Mouse (Mus musculus): ENCODE results near the gene Zfp791. TPM values are rescaled to one million over a fixed set of nuclear protein-coding genes. Genes with fewer than 3 reads are reported as not detected.

Gene Zfp791
- total and polyA plus RNA-seq, 3 experiments = 1.00 to 2.6 (median 1.6) TPM

DNA sequence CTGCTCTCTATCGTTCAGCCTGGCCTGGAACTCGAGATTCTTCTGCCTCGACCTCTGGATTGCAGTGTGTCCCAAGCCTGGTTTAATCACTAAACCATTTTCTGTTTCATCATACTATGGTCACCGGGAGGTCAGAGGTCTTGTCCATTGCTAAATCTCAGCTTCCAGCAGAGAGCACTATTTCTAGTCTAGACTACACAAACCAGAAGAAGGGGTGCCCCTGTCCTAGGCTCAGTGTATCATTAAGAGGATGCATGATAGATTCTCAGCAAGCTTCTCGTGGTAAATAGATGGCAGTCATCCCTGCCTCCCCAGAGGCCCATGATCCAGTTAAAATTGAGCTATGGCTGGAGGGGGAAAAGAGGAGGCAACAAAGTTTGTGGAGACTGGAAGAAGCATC is 51.9 kb downstream of the Zfp791 start:
- Histone ChIP-seq H3K27ac (peak overlapping the region; percentile 97), H3K4me3 (no peak overlapping the region; the same call in 1 of the 2 replicates), H3K9ac (ENCODE audit: low read depth, low read length) (no peak overlapping the region), H3K79me2 (replicated peaks; ENCODE audit: control insufficient read depth, insufficient read depth, low read length) (no peaks in the 10 kb centered on the region), H3K4me1 (ENCODE audit: control insufficient read depth, insufficient read depth, low read length) (peaks cover 5% of the 10 kb centered on the region), H3K27me3 (ENCODE audit: control insufficient read depth, insufficient read depth, low read length) (no peaks in the 10 kb centered on the region), H3K36me3 (ENCODE audit: control insufficient read depth, insufficient read depth, low read length) (no peaks in the 10 kb centered on the region)
- 82% methylated on average over 5 of the region's 5 CpGs for WGBS
- intact Hi-C loops (cut with DNase I) = loop anchor here (1.0 to 10.0 kb wide), 4 partner anchors 11 to 484 kb away; partner anchors contain the start of genes 4921524J17Rik, Dnaja2, Fbxw9 and Tnpo2
- no peak for DNase-seq
- TF ChIP-seq CTCF (IDR thresholded peaks at IDR 0.05) = no peak
- no peak for TF ChIP-seq POLR2A (IDR thresholded peaks at IDR 0.05; ENCODE audit: insufficient read depth, low read depth, low read length)
- no peak for TF ChIP-seq EP300 (IDR thresholded peaks at IDR 0.05; ENCODE audit: insufficient read depth, low read depth, low read length)

DNA sequence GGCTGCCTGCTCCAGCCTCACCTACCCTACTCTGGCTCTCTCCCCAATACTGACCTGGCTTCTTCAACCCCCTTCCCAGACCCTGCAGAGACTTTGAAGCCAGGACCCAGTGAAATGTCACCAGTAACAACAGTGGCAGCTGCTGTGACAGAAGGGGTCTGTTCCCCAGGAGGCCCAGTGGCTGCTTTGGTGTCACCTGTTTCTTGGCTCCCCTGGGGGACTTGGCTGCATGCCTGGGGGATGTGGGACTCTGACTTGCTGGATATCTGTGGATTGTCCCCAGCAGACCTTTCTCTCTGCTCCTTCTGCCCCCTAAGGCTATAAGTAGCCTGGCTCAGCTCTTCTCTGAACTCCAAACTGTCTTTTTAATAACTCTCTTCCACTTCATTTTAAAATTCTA is 54.9 kb downstream of the Zfp791 start, which contains the start of gene Gm5741:
Gm5741 (minus strand) TSS at position 1 of the 400 bp plus-strand sequence.
- Histone ChIP-seq H3K36me3 (ENCODE audit: control insufficient read depth, insufficient read depth, low read length) (no peaks in the 10 kb centered on the region), H3K4me1 (ENCODE audit: control insufficient read depth, insufficient read depth, low read length) (peaks cover 5% of the 10 kb centered on the region), H3K27ac (no peak within 1 kb of the TSS), H3K27me3 (ENCODE audit: control insufficient read depth, insufficient read depth, low read length) (no peaks in the 10 kb centered on the region), H3K79me2 (replicated peaks; ENCODE audit: control insufficient read depth, insufficient read depth, low read length) (no peaks in the 10 kb centered on the region), H3K4me3 (no peak within 1 kb of the TSS), H3K9ac (ENCODE audit: low read depth, low read length) (no peak within 1 kb of the TSS)
- DNase-seq = no peak
- intact Hi-C loops (cut with DNase I) = no loop called here
- no peak for TF ChIP-seq POLR2A (IDR thresholded peaks at IDR 0.05; ENCODE audit: insufficient read depth, low read depth, low read length)
- no peak for TF ChIP-seq EP300 (IDR thresholded peaks at IDR 0.05; ENCODE audit: insufficient read depth, low read depth, low read length)
- TF ChIP-seq CTCF (IDR thresholded peaks at IDR 0.05) = no peak

GRCm38 (mm10) chr8:85067155-85067554 is 55.7 kb downstream of the Zfp791 start:
- no peak overlapping the region for H3K27ac ChIP-seq
- TF ChIP-seq CTCF (IDR thresholded peaks at IDR 0.05) (no peak), EP300 (IDR thresholded peaks at IDR 0.05; ENCODE audit: insufficient read depth, low read depth, low read length) (no peak), POLR2A (IDR thresholded peaks at IDR 0.05; ENCODE audit: insufficient read depth, low read depth, low read length) (no peak)
- intact Hi-C loops (cut with DNase I) = no loop called here
- DNase-seq = no peak
- H3K9ac ChIP-seq (ENCODE audit: low read depth, low read length) = no peak overlapping the region
- H3K4me1 ChIP-seq (ENCODE audit: control insufficient read depth, insufficient read depth, low read length) = peaks cover 2% of the 10 kb centered on the region; the same call in 1 of the 2 replicates
- 98% methylated on average over 2 of the region's 2 CpGs for WGBS
- no peaks in the 10 kb centered on the region for H3K27me3 ChIP-seq (ENCODE audit: control insufficient read depth, insufficient read depth, low read length)
- no peak overlapping the region for H3K4me3 ChIP-seq
- H3K36me3 ChIP-seq (ENCODE audit: control insufficient read depth, insufficient read depth, low read length) = no peaks in the 10 kb centered on the region
- H3K79me2 ChIP-seq (replicated peaks; ENCODE audit: control insufficient read depth, insufficient read depth, low read length) = no peaks in the 10 kb centered on the region

DNA sequence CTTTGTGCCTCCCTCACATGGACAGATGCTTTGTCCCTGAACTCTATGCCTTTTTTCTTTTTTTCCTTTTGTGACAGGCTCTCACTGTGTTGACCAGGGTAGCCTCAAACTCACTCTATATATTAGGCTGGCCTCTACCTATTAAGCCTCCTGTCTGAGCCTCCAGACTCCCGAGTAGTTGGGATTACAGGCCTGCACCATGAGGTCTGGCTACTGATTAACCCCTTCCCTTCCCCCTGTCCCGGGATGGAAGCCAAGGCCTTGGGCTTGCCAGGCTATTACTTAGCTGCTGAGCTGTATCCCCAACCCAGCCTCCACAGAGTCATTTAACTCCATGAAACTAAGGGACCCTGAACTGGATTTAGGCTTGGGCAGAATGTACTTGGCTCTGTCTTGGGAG is 57.7 kb downstream of the Zfp791 start:
- Histone ChIP-seq H3K79me2 (replicated peaks; ENCODE audit: control insufficient read depth, insufficient read depth, low read length) (no peaks in the 10 kb centered on the region; the same call in 1 of the 2 replicates), H3K27ac (no peak overlapping the region), H3K4me3 (no peak overlapping the region), H3K9ac (ENCODE audit: low read depth, low read length) (no peak overlapping the region), H3K36me3 (ENCODE audit: control insufficient read depth, insufficient read depth, low read length) (no peaks in the 10 kb centered on the region), H3K27me3 (ENCODE audit: control insufficient read depth, insufficient read depth, low read length) (no peaks in the 10 kb centered on the region), H3K4me1 (ENCODE audit: control insufficient read depth, insufficient read depth, low read length) (no peaks in the 10 kb centered on the region; the same call in 1 of the 2 replicates)
- TF ChIP-seq EP300 (IDR thresholded peaks at IDR 0.05; ENCODE audit: insufficient read depth, low read depth, low read length) (no peak), CTCF (IDR thresholded peaks at IDR 0.05) (no peak), POLR2A (IDR thresholded peaks at IDR 0.05; ENCODE audit: insufficient read depth, low read depth, low read length) (no peak)
- intact Hi-C loops (cut with DNase I) = no loop called here
- 55% methylated on average over 2 of the region's 2 CpGs for WGBS
- no peak for DNase-seq

DNA sequence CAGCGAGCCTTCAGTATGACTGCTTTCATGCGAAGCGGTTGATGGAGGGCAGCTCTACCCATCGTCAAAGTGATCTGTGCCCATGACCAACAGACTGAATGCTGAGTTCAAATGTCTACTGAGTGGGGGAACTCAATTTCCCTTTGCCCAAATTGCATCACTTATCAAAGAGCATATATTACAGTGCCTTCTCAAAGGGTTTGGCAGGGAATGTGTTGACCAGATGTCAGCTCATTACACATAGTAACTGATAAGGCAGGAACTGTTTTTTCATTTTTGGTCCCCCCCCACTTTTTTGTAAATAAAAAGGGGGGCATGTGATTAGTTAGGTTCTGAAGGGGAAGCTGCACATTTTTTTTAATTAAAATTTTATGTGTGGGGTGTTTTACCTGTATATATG is 60.3 kb downstream of the Zfp791 start:
- Histone ChIP-seq H3K79me2 (replicated peaks; ENCODE audit: control insufficient read depth, insufficient read depth, low read length) (no peaks in the 10 kb centered on the region; the same call in 1 of the 2 replicates), H3K27ac (no peak overlapping the region), H3K4me1 (ENCODE audit: control insufficient read depth, insufficient read depth, low read length) (no peaks in the 10 kb centered on the region; the same call in 1 of the 2 replicates), H3K9ac (ENCODE audit: low read depth, low read length) (no peak overlapping the region), H3K27me3 (ENCODE audit: control insufficient read depth, insufficient read depth, low read length) (no peaks in the 10 kb centered on the region), H3K36me3 (ENCODE audit: control insufficient read depth, insufficient read depth, low read length) (no peaks in the 10 kb centered on the region), H3K4me3 (no peak overlapping the region)
- 99% methylated on average over 4 of the region's 4 CpGs for WGBS
- TF ChIP-seq EP300 (IDR thresholded peaks at IDR 0.05; ENCODE audit: insufficient read depth, low read depth, low read length) (no peak), CTCF (IDR thresholded peaks at IDR 0.05) (no peak), POLR2A (IDR thresholded peaks at IDR 0.05; ENCODE audit: insufficient read depth, low read depth, low read length) (no peak)
- intact Hi-C loops (cut with DNase I) = no loop called here
- DNase-seq = no peak

GRCm38 (mm10) chr8:85059879-85060616 is 62.8 kb downstream of the Zfp791 start, which contains the start of gene Fbxw9:
Gene Fbxw9, plus strand, starts transcription at chr8:85060055.
- no peaks in the 10 kb centered on the region for H3K27me3 ChIP-seq (ENCODE audit: control insufficient read depth, insufficient read depth, low read length)
- intact Hi-C loops (cut with DNase I) = loop anchor here (1.0 kb wide), 1 partner anchor 11 kb away; the partner anchor contains the start of gene Dhps
- DNase-seq = peak; percentile 89 to 90
- peak within 1 kb of the TSS; percentile 57 for H3K9ac ChIP-seq (ENCODE audit: low read depth, low read length)
- peak within 1 kb of the TSS; percentile 84 for H3K4me3 ChIP-seq
- TF ChIP-seq POLR2A (IDR thresholded peaks at IDR 0.05; ENCODE audit: insufficient read depth, low read depth, low read length) (0 out of 2 replicates have a peak, but pooled peaks have one; percentile 33), EP300 (IDR thresholded peaks at IDR 0.05; ENCODE audit: insufficient read depth, low read depth, low read length) (no peak), CTCF (IDR thresholded peaks at IDR 0.05) (no peak)
- no peaks in the 10 kb centered on the region; the same call in 1 of the 2 replicates for H3K79me2 ChIP-seq (replicated peaks; ENCODE audit: control insufficient read depth, insufficient read depth, low read length)
- H3K36me3 ChIP-seq (ENCODE audit: control insufficient read depth, insufficient read depth, low read length) = no peaks in the 10 kb centered on the region
- H3K27ac ChIP-seq = peak within 1 kb of the TSS; percentile 53
- H3K4me1 ChIP-seq (ENCODE audit: control insufficient read depth, insufficient read depth, low read length) = no peaks in the 10 kb centered on the region; the same call in 1 of the 2 replicates
- under 1% methylated on average over 53 of the region's 53 CpGs for WGBS

Small RNAs within 50 kb of the gene (microRNA-seq; reads per million reads assigned to microRNA genes)
- 0 to 1.1 reads per million in 2 experiments for gene Gm23388
- gene Mir7070 = 0 reads per million in 2 experiments

Other genes starting within 250 kb of the Zfp791 start
- 10 to 100 TPM; 71.5 to 89.9 TPM for gene Gcdh, start 229.2 kb downstream of the Zfp791 start, total RNA-seq (2021)
- gene Gcdh, start 229.2 kb downstream of the Zfp791 start, polyA plus RNA-seq (2012; rRNA removed) = 134 and 148 TPM in 2 replicates
- under 1 TPM in 1 of 2 experiments, not detected in 1; 0.16 TPM for gene Klf1, start 221.2 kb downstream of the Zfp791 start, total RNA-seq (2021)
- 0.08 and 0.23 TPM in 2 replicates for gene Klf1, start 221.2 kb downstream of the Zfp791 start, polyA plus RNA-seq (2012; rRNA removed)
- gene Dnase2a, start 214.5 kb downstream of the Zfp791 start, total RNA-seq (2021) = 1 to 10 TPM; 6.5 to 9.6 TPM
- gene Dnase2a, start 214.5 kb downstream of the Zfp791 start, polyA plus RNA-seq (2012; rRNA removed) = 9.2 and 10.9 TPM in 2 replicates
- under 1 TPM; 0.07 to 0.10 TPM for gene Mast1, start 185.7 kb downstream of the Zfp791 start, total RNA-seq (2021)
- gene Mast1, start 185.7 kb downstream of the Zfp791 start, polyA plus RNA-seq (2012; rRNA removed) = 0.16 and 0.18 TPM in 2 replicates
- gene Rtbdn, start 176.1 kb downstream of the Zfp791 start, total RNA-seq (2021) = not detected
- gene Rtbdn, start 176.1 kb downstream of the Zfp791 start, polyA plus RNA-seq (2012; rRNA removed) = not detected in 2 replicates
- gene Gm49661, start 153.7 kb downstream of the Zfp791 start, total RNA-seq (2021) = 1 to 10 TPM; 1.3 to 2.1 TPM
- gene Gm49661, start 153.7 kb downstream of the Zfp791 start, polyA plus RNA-seq (2012; rRNA removed) = not detected in 2 replicates
- 100 to 1,000 TPM; 591 to 662 TPM for gene Prdx2, start 153.5 kb downstream of the Zfp791 start, total RNA-seq (2021)
- gene Prdx2, start 153.5 kb downstream of the Zfp791 start, polyA plus RNA-seq (2012; rRNA removed) = 464 and 584 TPM in 2 replicates
- 10 to 100 TPM; 38.1 to 50.5 TPM for gene Rnaseh2a, start 153.3 kb downstream of the Zfp791 start, total RNA-seq (2021)
- 33.7 and 46.3 TPM in 2 replicates for gene Rnaseh2a, start 153.3 kb downstream of the Zfp791 start, polyA plus RNA-seq (2012; rRNA removed)
- 10 to 100 TPM; 10.4 to 19.0 TPM for gene Junb, start 144.4 kb downstream of the Zfp791 start, total RNA-seq (2021)
- 13.1 and 17.3 TPM in 2 replicates for gene Junb, start 144.4 kb downstream of the Zfp791 start, polyA plus RNA-seq (2012; rRNA removed)
- 1 to 10 TPM; 2.0 TPM for gene Hook2, start 132.5 kb downstream of the Zfp791 start, total RNA-seq (2021)
- 2.3 and 2.4 TPM in 2 replicates for gene Hook2, start 132.5 kb downstream of the Zfp791 start, polyA plus RNA-seq (2012; rRNA removed)
- gene Best2, start 108.6 kb downstream of the Zfp791 start, total RNA-seq (2021) = not detected
- not detected in 2 replicates for gene Best2, start 108.6 kb downstream of the Zfp791 start, polyA plus RNA-seq (2012; rRNA removed)
- gene Asna1, start 97.8 kb downstream of the Zfp791 start, total RNA-seq (2021) = 10 to 100 TPM; 58.5 to 71.8 TPM
- 104 and 133 TPM in 2 replicates for gene Asna1, start 97.8 kb downstream of the Zfp791 start, polyA plus RNA-seq (2012; rRNA removed)
- 10 to 100 TPM; 81.5 to 94.1 TPM for gene Trir, start 96.3 kb downstream of the Zfp791 start, total RNA-seq (2021)
- 47.2 and 54.3 TPM in 2 replicates for gene Trir, start 96.3 kb downstream of the Zfp791 start, polyA plus RNA-seq (2012; rRNA removed)
- gene Tnpo2, start 86.2 kb downstream of the Zfp791 start, total RNA-seq (2021) = 10 to 100 TPM; 26.8 to 28.4 TPM
- 26.8 and 34.8 TPM in 2 replicates for gene Tnpo2, start 86.2 kb downstream of the Zfp791 start, polyA plus RNA-seq (2012; rRNA removed)
- 1 to 10 TPM; 2.4 to 2.5 TPM for gene Fbxw9, start 63.0 kb downstream of the Zfp791 start, total RNA-seq (2021)
- gene Fbxw9, start 63.0 kb downstream of the Zfp791 start, polyA plus RNA-seq (2012; rRNA removed) = 9.3 and 10.5 TPM in 2 replicates
- not detected for gene Gm5741, start 55.1 kb downstream of the Zfp791 start, total RNA-seq (2021)
- not detected in 2 replicates for gene Gm5741, start 55.1 kb downstream of the Zfp791 start, polyA plus RNA-seq (2012; rRNA removed)
- 10 to 100 TPM; 26.1 to 29.4 TPM for gene Dhps, start 51.3 kb downstream of the Zfp791 start, total RNA-seq (2021)
- 31.5 and 33.2 TPM in 2 replicates for gene Dhps, start 51.3 kb downstream of the Zfp791 start, polyA plus RNA-seq (2012; rRNA removed)
- 10 to 100 TPM; 39.0 to 41.4 TPM for gene Wdr83os, start 42.4 kb downstream of the Zfp791 start, total RNA-seq (2021)
- 99.3 and 108 TPM in 2 replicates for gene Wdr83os, start 42.4 kb downstream of the Zfp791 start, polyA plus RNA-seq (2012; rRNA removed)
- 10 to 100 TPM; 29.4 to 30.2 TPM for gene Wdr83, start 41.8 kb downstream of the Zfp791 start, total RNA-seq (2021)
- gene Wdr83, start 41.8 kb downstream of the Zfp791 start, polyA plus RNA-seq (2012; rRNA removed) = 39.2 and 44.2 TPM in 2 replicates
- gene Man2b1, start 39.8 kb downstream of the Zfp791 start, total RNA-seq (2021) = 10 to 100 TPM; 25.4 to 26.8 TPM
- gene Man2b1, start 39.8 kb downstream of the Zfp791 start, polyA plus RNA-seq (2012; rRNA removed) = 37.3 and 42.3 TPM in 2 replicates
- not detected for gene Cks1brt, start 28.8 kb upstream of the Zfp791 start, total RNA-seq (2021)
- gene Cks1brt, start 28.8 kb upstream of the Zfp791 start, polyA plus RNA-seq (2012; rRNA removed) = not detected in 2 replicates
- not detected for gene Olfr371, start 102.9 kb upstream of the Zfp791 start, total RNA-seq (2021)
- gene Olfr371, start 102.9 kb upstream of the Zfp791 start, polyA plus RNA-seq (2012; rRNA removed) = not detected in 2 replicates
- gene Orc6, start 176.5 kb upstream of the Zfp791 start, total RNA-seq (2021) = 1 to 10 TPM; 5.2 to 5.5 TPM
- 6.1 and 7.1 TPM in 2 replicates for gene Orc6, start 176.5 kb upstream of the Zfp791 start, polyA plus RNA-seq (2012; rRNA removed)
- gene Vps35, start 176.7 kb upstream of the Zfp791 start, total RNA-seq (2021) = 10 to 100 TPM; 63.5 to 68.9 TPM
- 19.0 and 40.9 TPM in 2 replicates for gene Vps35, start 176.7 kb upstream of the Zfp791 start, polyA plus RNA-seq (2012; rRNA removed)